Mouse (Mus musculus) yolk sac, embryonic 10.5 days (tissue): ENCODE measurements at regions not wholly inside any gene's neighbourhood (a gene's known extent, or its start where the extent isn't known, plus 50 kb on each side); places are given as distances from the start of the nearest gene placed in this dataset.
A peak's percentile ranks its signal among the peaks of the same experiment; 100 is the strongest.

ENCODE experiments used
- DNase-seq: peaks from one replicate; pipeline ENCODE4 v3.0.0-alpha.2; 2017; ENCODE audit warnings: low spot score

GRCm38 (mm10) chr17:16247681-16248080, 416.8 kb upstream of the Rgmb start:
- no peak for DNase-seq

- DNase-seq: no peak
Measured at GRCm38 (mm10) chr17:16221253-16221652, 390.4 kb upstream of the Rgmb start.

GRCm38 (mm10) chr17:16219675-16220566, 389.1 kb upstream of the Rgmb start:
- DNase-seq: no peak

- DNase-seq: no peak
Measured at GRCm38 (mm10) chr17:16218623-16219022, 387.8 kb upstream of the Rgmb start.

GRCm38 (mm10) chr17:16216796-16217195, 386.0 kb upstream of the Rgmb start:
- DNase-seq: no peak

GRCm38 (mm10) chr17:16193636-16194035, 362.8 kb upstream of the Rgmb start:
- no peak for DNase-seq

- no peak for DNase-seq
Measured at GRCm38 (mm10) chr17:16180856-16181255, 350.0 kb upstream of the Rgmb start.

- DNase-seq: no peak
Measured at GRCm38 (mm10) chr17:16178102-16178501, 347.3 kb upstream of the Rgmb start.

GRCm38 (mm10) chr17:16176782-16177510, 346.1 kb upstream of the Rgmb start:
- DNase-seq: peak; percentile 10

- DNase-seq: no peak
Measured at GRCm38 (mm10) chr17:16173568-16174105, 342.8 kb upstream of the Rgmb start.

- DNase-seq: no peak
Measured at GRCm38 (mm10) chr17:16166731-16167130, 335.9 kb upstream of the Rgmb start.

GRCm38 (mm10) chr17:16158119-16158518, 327.3 kb upstream of the Rgmb start:
- DNase-seq: no peak

- no peak for DNase-seq
Measured at GRCm38 (mm10) chr17:16157711-16158110, 326.9 kb upstream of the Rgmb start.

GRCm38 (mm10) chr17:16157135-16157534, 326.3 kb upstream of the Rgmb start:
- DNase-seq: no peak

GRCm38 (mm10) chr17:16156596-16156995, 325.8 kb upstream of the Rgmb start:
- no peak for DNase-seq

- no peak for DNase-seq
Measured at GRCm38 (mm10) chr17:16155587-16155986, 324.7 kb upstream of the Rgmb start.
